Comparison of ENCODE assay signal across 7 mouse cellular contexts in genomic region chr17:27856798-27857648, GRCm38 (mm10). TPM values are rescaled to one million over a fixed set of nuclear protein-coding genes. Genes with fewer than 3 reads are reported as not detected.
DNase-seq lines count a peak whose midpoint lies in the region; ATAC-seq and TF ChIP-seq lines count a peak whose summit lies in the region.

No protein-coding gene starts in this region.

- no peak for TF ChIP-seq POLR2A in cerebellum, adult 2 months (IDR thresholded peaks at IDR 0.05; ENCODE audit: borderline replicate concordance, insufficient read depth, low read length)

- DNase-seq in Patski (ENCODE audit: low read depth, low spot score) = no peak
- peak in 1 of 2 experiments; percentile 61 for DNase-seq in cerebellum, adult 2 months
- peak; percentile 14 to 26 for DNase-seq in frontal cortex, postnatal 25 days (ENCODE audit: low spot score in 2 of 2)
- DNase-seq in left cerebral cortex, postnatal 10 days (ENCODE audit: extremely low spot score in 1 of 2, low spot score in 2 of 2) = peak; percentile 25 to 71
- peak; percentile 31 for DNase-seq in right cerebral cortex, adult 18-20 months

- no peak for TF ChIP-seq CTCF in Patski (IDR thresholded peaks at IDR 0.05)
- no peak for TF ChIP-seq CTCF in cerebellum, adult 2 months (IDR thresholded peaks at IDR 0.05; ENCODE audit: borderline replicate concordance, insufficient read depth, low read depth, low read length)

- WGBS in cerebellum, adult 2 months = 1% methylated on average over 52 of the region's 52 CpGs
- 2% methylated on average over 52 of the region's 52 CpGs for WGBS in hindbrain, embryonic 12.5 days

- peak overlapping the region; percentile 94 for H3K9ac ChIP-seq in hindbrain, embryonic 12.5 days

- in situ Hi-C loops in Patski (cut with MboI; ENCODE audit: low pct_unique_long_range_greater_than_20kb) = no loop called here

- H3K27ac ChIP-seq in cerebellum, adult 2 months (ENCODE audit: insufficient read depth, low read length) = peak overlapping the region; percentile 89
- peak overlapping the region; percentile 85 for H3K27ac ChIP-seq in hindbrain, embryonic 12.5 days

- ATAC-seq in Patski = peak; percentile 42
- ATAC-seq in hindbrain, embryonic 12.5 days (ENCODE audit: low FRiP score) = peak; percentile 72
- ATAC-seq in megakaryocyte, adult 5-6 weeks (ENCODE audit: poor library complexity, severe bottlenecking) = peak; percentile 41

- intact Hi-C loops in left cerebral cortex, postnatal 10 days (cut with DNase I) = no loop called here

- peak overlapping the region; percentile 93 for H3K4me3 ChIP-seq in cerebellum, adult 2 months (replicated peaks; ENCODE audit: insufficient read depth, low read depth, low read length)
- H3K4me3 ChIP-seq in hindbrain, embryonic 12.5 days = peak overlapping the region; percentile 89

- POLR2A ChIA-PET in Patski (lab: Charles Lee) = interaction anchor here (0.6 kb wide), 1 partner anchor 14 kb away, joined by 5 read pairs; no protein-coding TSS in a partner anchor

- H3K27me3 ChIP-seq in Patski = no peaks in the 10 kb centered on the region
- no peaks in the 10 kb centered on the region for H3K27me3 ChIP-seq in cerebellum, adult 2 months (ENCODE audit: control insufficient read depth, insufficient read depth, low read length)
- no peaks in the 10 kb centered on the region for H3K27me3 ChIP-seq in hindbrain, embryonic 12.5 days

- peak overlapping the region; percentile 80 for H3K4me2 ChIP-seq in hindbrain, embryonic 12.5 days (replicated peaks)

- no peaks in the 10 kb centered on the region for H3K9me3 ChIP-seq in hindbrain, embryonic 12.5 days (replicated peaks)

- CTCF ChIA-PET in Patski (lab: Charles Lee) = interaction anchor here (0.8 to 0.9 kb wide), 3 partner anchors 25 to 88 kb away, joined by 3 to 4 read pairs (median 3); no protein-coding TSS in a partner anchor

- peaks cover 13% of the 10 kb centered on the region for H3K4me1 ChIP-seq in cerebellum, adult 2 months (ENCODE audit: control insufficient read depth, insufficient read depth, low read length)
- peaks cover 29% of the 10 kb centered on the region for H3K4me1 ChIP-seq in hindbrain, embryonic 12.5 days

- H3K36me3 ChIP-seq in hindbrain, embryonic 12.5 days = peaks cover 20% of the 10 kb centered on the region

RNA-seq across cellular contexts. Expression of gene Uhrf1bp1, which starts 0.8 kb away (rescaled TPM):
- polyA plus RNA-seq in Patski (2021) = 17.4 TPM
- 18.2 and 18.5 TPM in 2 replicates for polyA plus RNA-seq in cerebellum, adult 2 months (2012; rRNA removed)
- 9.4 TPM in 2 replicates for polyA plus RNA-seq in hindbrain, embryonic 12.5 days (2016; fragmentation: Nextera tagmentation; extraction: Ambion mirVana)
- total RNA-seq in left cerebral cortex, postnatal 10 days (2021) = 10 to 100 TPM; 22.9 to 23.8 TPM
- 2.6 and 3.5 TPM in 2 replicates for total RNA-seq in megakaryocyte, adult 5-6 weeks (2015)
- total RNA-seq in megakaryocyte, adult 5-6 weeks (2017) = 3.0 and 3.1 TPM in 2 replicates

RNA-seq across cellular contexts. Expression of gene Snrpc, which starts 19.1 kb away (rescaled TPM):
- 84.3 TPM for polyA plus RNA-seq in Patski (2021)
- 81.7 and 85.3 TPM in 2 replicates for polyA plus RNA-seq in cerebellum, adult 2 months (2012; rRNA removed)
- polyA plus RNA-seq in hindbrain, embryonic 12.5 days (2016; fragmentation: Nextera tagmentation; extraction: Ambion mirVana) = 299 and 327 TPM in 2 replicates
- 10 to 100 TPM; 72.1 to 76.6 TPM for total RNA-seq in left cerebral cortex, postnatal 10 days (2021)
- total RNA-seq in megakaryocyte, adult 5-6 weeks (2015) = 109 and 136 TPM in 2 replicates
- total RNA-seq in megakaryocyte, adult 5-6 weeks (2017) = 97.1 and 98.6 TPM in 2 replicates

RNA-seq across cellular contexts. Expression of gene D17Wsu92e, which starts 36.6 kb away (rescaled TPM):
- 105 TPM for polyA plus RNA-seq in Patski (2021)
- polyA plus RNA-seq in cerebellum, adult 2 months (2012; rRNA removed) = 152 and 156 TPM in 2 replicates
- 11.8 and 13.7 TPM in 2 replicates for polyA plus RNA-seq in hindbrain, embryonic 12.5 days (2016; fragmentation: Nextera tagmentation; extraction: Ambion mirVana)
- total RNA-seq in left cerebral cortex, postnatal 10 days (2021) = 100 to 1,000 TPM; 106 to 107 TPM
- total RNA-seq in megakaryocyte, adult 5-6 weeks (2015) = 40.4 and 43.6 TPM in 2 replicates
- 60.4 and 72.7 TPM in 2 replicates for total RNA-seq in megakaryocyte, adult 5-6 weeks (2017)

RNA-seq across cellular contexts. Expression of gene Anks1, which starts 52.1 kb away (rescaled TPM):
- 15.3 TPM for polyA plus RNA-seq in Patski (2021)
- 74.2 and 74.9 TPM in 2 replicates for polyA plus RNA-seq in cerebellum, adult 2 months (2012; rRNA removed)
- polyA plus RNA-seq in hindbrain, embryonic 12.5 days (2016; fragmentation: Nextera tagmentation; extraction: Ambion mirVana) = 86.0 and 91.5 TPM in 2 replicates
- 10 to 100 TPM; 37.3 to 37.7 TPM for total RNA-seq in left cerebral cortex, postnatal 10 days (2021)
- 17.9 and 25.9 TPM in 2 replicates for total RNA-seq in megakaryocyte, adult 5-6 weeks (2015)
- total RNA-seq in megakaryocyte, adult 5-6 weeks (2017) = 22.6 and 23.6 TPM in 2 replicates

RNA-seq across cellular contexts. Expression of gene Taf11, which starts 52.6 kb away (rescaled TPM):
- polyA plus RNA-seq in Patski (2021) = 48.0 TPM
- 49.3 and 51.5 TPM in 2 replicates for polyA plus RNA-seq in cerebellum, adult 2 months (2012; rRNA removed)
- polyA plus RNA-seq in hindbrain, embryonic 12.5 days (2016; fragmentation: Nextera tagmentation; extraction: Ambion mirVana) = 89.7 and 96.9 TPM in 2 replicates
- total RNA-seq in left cerebral cortex, postnatal 10 days (2021) = 10 to 100 TPM; 35.2 to 38.3 TPM
- 39.6 and 44.1 TPM in 2 replicates for total RNA-seq in megakaryocyte, adult 5-6 weeks (2015)
- total RNA-seq in megakaryocyte, adult 5-6 weeks (2017) = 18.2 and 23.3 TPM in 2 replicates
